Mouse (Mus musculus): ENCODE measurements around the gene Pltp. TPM values are rescaled to one million over a fixed set of nuclear protein-coding genes. Genes with fewer than 3 reads are reported as not detected.
"Not testable (repeated sequence)": the region's sequence is repeated elsewhere in the genome, so short reads cannot be mapped to it uniquely, and the experiment has no call there.

The Pltp gene
- polyA plus RNA-seq, 2 experiments, result 7.6 to 8.4 TPM

DNA sequence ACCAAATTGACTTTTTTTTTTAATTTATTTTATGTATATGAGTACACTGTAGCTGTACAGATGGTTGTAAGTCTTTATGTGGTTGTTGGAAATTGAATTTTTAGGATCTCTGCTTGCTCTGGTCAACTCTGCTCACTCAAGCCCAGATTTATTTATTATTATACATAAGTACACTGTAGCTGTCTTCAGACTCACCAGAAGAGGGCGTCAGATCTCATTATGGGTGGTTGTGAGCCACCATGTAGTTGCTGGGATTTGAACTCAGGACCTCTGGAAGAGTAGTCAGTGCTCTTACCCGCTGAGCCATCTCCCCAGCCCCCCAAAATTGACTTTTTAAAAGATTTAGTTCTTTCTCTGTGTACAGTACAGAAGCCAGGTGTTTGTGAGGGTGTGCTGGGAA lies 18.1 kb upstream of the Pltp start:
- 34% methylated on average over 2 of the region's 2 CpGs for WGBS (ENCODE audit: insufficient replicate concordance)
- not testable (repeated sequence) for H3K27me3 ChIP-seq (ENCODE audit: control insufficient read depth, insufficient read depth, low read length); H3K9ac ChIP-seq (replicated peaks); H3K4me2 ChIP-seq (ENCODE audit: low read depth); H3K4me3 ChIP-seq (ENCODE audit: insufficient read depth in 1 of 2, low read depth in 2 of 2, low read length in 2 of 2); H3K36me3 ChIP-seq (replicated peaks; ENCODE audit: control insufficient read depth, insufficient read depth, low read depth); H3K27ac ChIP-seq; ATAC-seq (ENCODE audit: insufficient read depth); DNase-seq (ENCODE audit: low read depth in 3 of 3, low spot score in 3 of 3); H3K9me3 ChIP-seq (ENCODE audit: control insufficient read depth, low read length)
- TF ChIP-seq CTCF (IDR thresholded peaks at IDR 0.05; ENCODE audit: low read depth), result 0 out of 2 replicates have a peak, but pooled peaks have one; percentile 4
- peaks cover 5 to 13% of the 10 kb centered on the region in 2 experiments for H3K4me1 ChIP-seq (replicated peaks; ENCODE audit: control insufficient read depth in 2 of 2, insufficient read depth in 2 of 2, low read length in 1 of 2)

GRCm38 (mm10) chr2:164874239-164874769 lies 16.8 kb upstream of the Pltp start:
- no peak for ATAC-seq (ENCODE audit: insufficient read depth)
- H3K36me3 ChIP-seq (replicated peaks; ENCODE audit: control insufficient read depth, insufficient read depth, low read depth), result no peaks in the 10 kb centered on the region
- H3K4me2 ChIP-seq (ENCODE audit: low read depth), result no peak overlapping the region
- H3K27ac ChIP-seq, result no peak overlapping the region
- no peak for DNase-seq (ENCODE audit: low read depth in 3 of 3, low spot score in 3 of 3)
- no peaks in the 10 kb centered on the region for H3K27me3 ChIP-seq (ENCODE audit: control insufficient read depth, insufficient read depth, low read length)
- no peaks in the 10 kb centered on the region for H3K9me3 ChIP-seq (ENCODE audit: control insufficient read depth, low read length)
- TF ChIP-seq CTCF (IDR thresholded peaks at IDR 0.05; ENCODE audit: low read depth), result no peak
- TF ChIP-seq EP300 (IDR thresholded peaks at IDR 0.05; ENCODE audit: low read depth), result no peak
- H3K4me3 ChIP-seq (ENCODE audit: insufficient read depth in 1 of 2, low read depth in 2 of 2, low read length in 2 of 2), result no peak overlapping the region
- H3K4me1 ChIP-seq (replicated peaks; ENCODE audit: control insufficient read depth in 2 of 2, insufficient read depth in 2 of 2, low read length in 1 of 2), result peaks cover 3 to 11% of the 10 kb centered on the region in 2 experiments
- no peak overlapping the region for H3K9ac ChIP-seq (replicated peaks)
- 26% methylated on average over 1 of the region's 1 CpGs for WGBS (ENCODE audit: insufficient replicate concordance)

DNA sequence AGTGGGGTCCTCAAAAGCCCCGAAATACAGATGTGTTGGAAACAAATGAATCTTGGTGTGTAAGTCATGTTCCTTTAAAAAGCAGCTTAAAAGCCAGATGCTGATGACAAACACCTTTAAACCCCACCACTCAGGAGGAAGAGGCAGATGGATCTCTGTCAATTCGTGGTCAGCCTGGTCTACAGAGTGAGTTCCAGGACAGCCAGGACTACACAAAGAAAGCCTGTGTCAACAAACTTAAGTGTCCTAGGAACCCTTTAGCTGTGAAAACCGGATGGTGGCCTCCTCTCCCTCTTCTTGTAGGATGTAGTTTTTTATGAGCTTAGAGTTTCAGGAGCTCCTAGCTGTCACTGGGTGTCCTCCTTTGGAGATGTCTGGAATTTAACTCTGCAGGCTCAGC lies 16.1 kb upstream of the Pltp start:
- Histone ChIP-seq H3K4me3 (ENCODE audit: insufficient read depth in 1 of 2, low read depth in 2 of 2, low read length in 2 of 2) (no peak overlapping the region), H3K27me3 (ENCODE audit: control insufficient read depth, insufficient read depth, low read length) (no peaks in the 10 kb centered on the region), H3K36me3 (replicated peaks; ENCODE audit: control insufficient read depth, insufficient read depth, low read depth) (no peaks in the 10 kb centered on the region), H3K27ac (no peak overlapping the region), H3K4me2 (ENCODE audit: low read depth) (no peak overlapping the region), H3K9ac (replicated peaks) (no peak overlapping the region), H3K4me1 (replicated peaks; ENCODE audit: control insufficient read depth in 2 of 2, insufficient read depth in 2 of 2, low read length in 1 of 2) (peaks cover 3 to 11% of the 10 kb centered on the region in 2 experiments), H3K9me3 (ENCODE audit: control insufficient read depth, low read length) (no peaks in the 10 kb centered on the region)
- 27% methylated on average over 3 of the region's 3 CpGs for WGBS (ENCODE audit: insufficient replicate concordance)
- DNase-seq (ENCODE audit: low read depth in 3 of 3, low spot score in 3 of 3), result no peak
- no peak for ATAC-seq (ENCODE audit: insufficient read depth)
- TF ChIP-seq EP300 (IDR thresholded peaks at IDR 0.05; ENCODE audit: low read depth) (no peak), CTCF (IDR thresholded peaks at IDR 0.05; ENCODE audit: low read depth) (no peak)

- no peak for ATAC-seq (ENCODE audit: insufficient read depth)
- Histone ChIP-seq H3K4me2 (ENCODE audit: low read depth) (no peak overlapping the region), H3K9ac (replicated peaks) (no peak overlapping the region), H3K9me3 (ENCODE audit: control insufficient read depth, low read length) (no peaks in the 10 kb centered on the region; the same call in 1 of the 2 replicates), H3K27me3 (ENCODE audit: control insufficient read depth, insufficient read depth, low read length) (no peaks in the 10 kb centered on the region), H3K27ac (no peak overlapping the region), H3K36me3 (replicated peaks; ENCODE audit: control insufficient read depth, insufficient read depth, low read depth) (no peaks in the 10 kb centered on the region), H3K4me3 (ENCODE audit: insufficient read depth in 1 of 2, low read depth in 2 of 2, low read length in 2 of 2) (no peak overlapping the region), H3K4me1 (replicated peaks; ENCODE audit: control insufficient read depth in 2 of 2, insufficient read depth in 2 of 2, low read length in 1 of 2) (peaks cover 0 to 8% of the 10 kb centered on the region in 2 experiments; a peak in 2 of 4 replicates)
- TF ChIP-seq CTCF (IDR thresholded peaks at IDR 0.05; ENCODE audit: low read depth) (no peak), EP300 (IDR thresholded peaks at IDR 0.05; ENCODE audit: low read depth) (no peak)
- no peak for DNase-seq (ENCODE audit: low read depth in 3 of 3, low spot score in 3 of 3)
- 40% methylated on average over 6 of the region's 6 CpGs for WGBS (ENCODE audit: insufficient replicate concordance)
Observed at GRCm38 (mm10) chr2:164871602-164872303, 14.2 kb upstream of the Pltp start.

DNA sequence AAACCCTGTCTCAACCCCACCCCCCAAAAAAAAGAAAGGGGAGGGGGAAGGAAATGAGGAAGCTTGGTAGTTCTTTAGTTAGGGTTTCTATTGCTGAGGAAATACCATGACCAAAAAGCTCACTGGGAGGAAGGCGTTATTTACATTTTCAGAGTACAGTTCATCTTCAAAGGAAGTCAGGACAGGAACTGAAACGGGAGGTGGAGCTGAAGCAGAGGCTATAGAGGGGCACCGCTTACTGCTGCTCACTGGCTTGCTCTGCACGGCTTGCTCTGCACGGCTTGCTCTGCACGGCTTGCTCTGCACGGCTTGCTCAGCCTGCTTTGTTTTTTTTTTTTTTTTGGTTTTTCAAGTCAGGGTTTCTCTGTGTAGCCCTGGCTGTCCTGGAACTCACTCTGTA lies 11.0 kb upstream of the Pltp start:
- Histone ChIP-seq H3K4me2 (ENCODE audit: low read depth) (no peak overlapping the region), H3K36me3 (replicated peaks; ENCODE audit: control insufficient read depth, insufficient read depth, low read depth) (no peaks in the 10 kb centered on the region), H3K9ac (replicated peaks) (no peak overlapping the region), H3K27ac (no peak overlapping the region), H3K4me3 (ENCODE audit: insufficient read depth in 1 of 2, low read depth in 2 of 2, low read length in 2 of 2) (no peak overlapping the region), H3K27me3 (ENCODE audit: control insufficient read depth, insufficient read depth, low read length) (no peaks in the 10 kb centered on the region), H3K4me1 (replicated peaks; ENCODE audit: control insufficient read depth in 2 of 2, insufficient read depth in 2 of 2, low read length in 1 of 2) (peaks cover 0 to 14% of the 10 kb centered on the region in 2 experiments; a peak in 2 of 4 replicates), H3K9me3 (ENCODE audit: control insufficient read depth, low read length) (no peaks in the 10 kb centered on the region; the same call in 1 of the 2 replicates)
- TF ChIP-seq EP300 (IDR thresholded peaks at IDR 0.05; ENCODE audit: low read depth) (no peak), CTCF (IDR thresholded peaks at IDR 0.05; ENCODE audit: low read depth) (no peak)
- 28% methylated on average over 7 of the region's 7 CpGs for WGBS (ENCODE audit: insufficient replicate concordance)
- DNase-seq (ENCODE audit: low read depth in 3 of 3, low spot score in 3 of 3) (no peak), ATAC-seq (ENCODE audit: insufficient read depth) (no peak)

Data from liver, embryonic 14.5 days (tissue).